Mouse (Mus musculus): Measurements from ENCODE around the gene L2hgdh. TPM values are rescaled to one million over a fixed set of nuclear protein-coding genes. Genes with fewer than 3 reads are reported as not detected.
"Not testable (repeated sequence)": the region's sequence is repeated elsewhere in the genome, so short reads cannot be mapped to it uniquely, and the experiment has no call there.

Gene L2hgdh
- total and polyA plus RNA-seq, 2 experiments from 2014 or later: 8.5 to 13.3 TPM

DNA sequence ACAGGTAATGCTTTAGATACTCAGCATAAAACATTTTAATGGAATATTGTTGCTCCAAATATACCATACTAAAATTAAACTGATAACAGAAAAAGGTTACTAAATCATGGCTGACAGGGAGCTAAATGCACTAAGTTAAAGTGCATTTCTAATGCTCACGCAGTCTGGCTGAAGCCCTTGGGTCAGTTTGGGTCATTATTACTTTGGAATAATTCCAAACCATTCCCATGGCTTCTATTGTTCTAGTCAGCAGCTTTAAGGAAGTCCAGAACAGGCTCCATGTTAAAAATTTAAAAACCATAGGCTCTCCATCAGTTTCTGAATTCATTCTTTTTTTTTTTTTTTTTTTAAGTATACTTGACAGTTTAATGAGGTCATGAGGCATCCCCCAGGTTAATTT, 50.5 kb downstream of the L2hgdh start:
- no peak overlapping the region for H3K9ac ChIP-seq
- ATAC-seq: no peak
- no peak for TF ChIP-seq CTCF (IDR thresholded peaks at IDR 0.05; ENCODE audit: low read depth)

DNA sequence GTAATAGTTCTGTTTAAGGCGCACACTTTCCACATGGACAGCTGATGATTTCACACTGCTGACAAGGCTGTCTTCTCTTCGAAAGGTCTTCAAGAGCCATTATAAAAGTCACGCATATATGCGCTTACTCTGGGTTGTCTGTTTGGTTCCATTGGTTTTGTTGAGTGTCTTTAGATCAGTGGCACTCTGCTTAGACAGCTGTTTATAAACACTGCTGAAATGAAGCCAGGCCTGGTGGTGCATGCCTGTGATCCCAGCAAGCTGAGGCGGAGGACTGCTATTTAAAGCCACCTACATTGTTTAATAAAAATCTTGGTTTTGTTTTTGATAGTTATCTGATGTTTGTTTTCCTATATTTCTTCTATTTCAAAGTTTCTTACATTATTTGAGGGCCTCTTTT, 58.0 kb downstream of the L2hgdh start:
- no peak overlapping the region for H3K4me2 ChIP-seq (ENCODE audit: low read depth)
- ATAC-seq (no peak), DNase-seq (no peak)
- H3K9me3 ChIP-seq (ENCODE audit: low read length): no peaks in the 10 kb centered on the region
- H3K4me1 ChIP-seq (ENCODE audit: insufficient read depth): no peaks in the 10 kb centered on the region
- no peaks in the 10 kb centered on the region for H3K36me3 ChIP-seq (ENCODE audit: insufficient read depth)
- no peak overlapping the region for H3K9ac ChIP-seq
- 97% methylated on average over 5 of the region's 5 CpGs for WGBS
- H3K27me3 ChIP-seq (ENCODE audit: insufficient read depth, low read length): no peaks in the 10 kb centered on the region
- no peak for TF ChIP-seq CTCF (IDR thresholded peaks at IDR 0.05; ENCODE audit: low read depth)
- H3K4me3 ChIP-seq (ENCODE audit: low read depth, low read length): no peak overlapping the region
- H3K27ac ChIP-seq (ENCODE audit: low read depth, low read length): no peak overlapping the region

More for the DNA sequence above, 50.5 kb downstream of the L2hgdh start:
- no peak overlapping the region for H3K27ac ChIP-seq (ENCODE audit: low read depth, low read length)
- H3K4me3 ChIP-seq (ENCODE audit: low read depth, low read length): no peak overlapping the region
- 61% methylated on average over 1 of the region's 1 CpGs for WGBS
- no peaks in the 10 kb centered on the region for H3K27me3 ChIP-seq (ENCODE audit: insufficient read depth, low read length)
- H3K36me3 ChIP-seq (ENCODE audit: insufficient read depth): no peaks in the 10 kb centered on the region
- H3K4me2 ChIP-seq (ENCODE audit: low read depth): no peak overlapping the region
- no peaks in the 10 kb centered on the region for H3K4me1 ChIP-seq (ENCODE audit: insufficient read depth)
- H3K9me3 ChIP-seq (ENCODE audit: low read length): no peaks in the 10 kb centered on the region
- DNase-seq: no peak

DNA sequence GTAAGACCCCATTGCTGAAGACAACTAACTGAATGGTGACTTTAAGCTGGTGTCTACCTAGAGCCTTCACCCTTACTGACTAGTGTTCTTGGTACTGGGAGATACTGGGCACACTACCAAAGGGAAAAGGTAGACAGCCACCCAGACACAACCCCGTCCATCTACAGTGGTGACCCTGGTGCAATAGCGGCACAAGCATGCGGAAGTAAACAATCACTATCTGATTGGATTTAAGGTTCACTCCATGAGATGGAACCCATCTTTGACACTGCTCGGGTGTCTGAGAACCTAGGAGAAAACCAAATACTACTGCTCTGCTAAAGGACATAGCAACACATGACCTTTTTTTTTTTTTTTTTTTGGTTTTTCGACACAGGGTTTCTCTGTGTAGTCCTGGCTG, 63.0 kb downstream of the L2hgdh start:
- TF ChIP-seq CTCF (IDR thresholded peaks at IDR 0.05; ENCODE audit: low read depth): no peak

DNA sequence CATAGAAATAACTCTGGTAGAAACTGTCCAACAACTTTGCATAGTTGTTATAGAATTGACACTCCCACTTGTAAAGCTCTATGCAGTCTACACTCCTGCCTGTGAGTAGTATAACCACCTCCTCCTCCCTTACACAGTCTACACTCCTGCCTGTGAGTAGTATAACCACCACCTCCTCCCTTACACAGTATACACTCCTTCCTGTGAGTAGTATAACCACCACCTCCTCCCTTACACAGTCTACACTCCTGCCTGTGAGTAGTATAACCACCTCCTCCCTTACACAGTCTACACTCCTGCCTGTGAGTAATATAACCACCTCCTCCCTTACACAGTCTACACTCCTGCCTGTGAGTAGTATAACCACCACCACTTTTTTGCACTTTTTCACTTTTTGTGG, 70.7 kb downstream of the L2hgdh start:
- H3K4me1 ChIP-seq (ENCODE audit: insufficient read depth); H3K27ac ChIP-seq (ENCODE audit: low read depth, low read length); H3K9me3 ChIP-seq (ENCODE audit: low read length); H3K4me3 ChIP-seq (ENCODE audit: low read depth, low read length); H3K27me3 ChIP-seq (ENCODE audit: insufficient read depth, low read length); H3K9ac ChIP-seq; H3K4me2 ChIP-seq (ENCODE audit: low read depth): not testable (repeated sequence)
- peak; percentile 66 for ATAC-seq
- peaks cover 19% of the 10 kb centered on the region for H3K36me3 ChIP-seq (ENCODE audit: insufficient read depth)
- DNase-seq: peak; percentile 2

More for the DNA sequence above, 63.0 kb downstream of the L2hgdh start:
- 96% methylated on average over 5 of the region's 5 CpGs for WGBS
- H3K9me3 ChIP-seq (ENCODE audit: low read length): no peaks in the 10 kb centered on the region
- no peaks in the 10 kb centered on the region for H3K36me3 ChIP-seq (ENCODE audit: insufficient read depth)
- H3K27ac ChIP-seq (ENCODE audit: low read depth, low read length): no peak overlapping the region
- no peak overlapping the region for H3K4me2 ChIP-seq (ENCODE audit: low read depth)
- H3K4me3 ChIP-seq (ENCODE audit: low read depth, low read length): no peak overlapping the region
- no peaks in the 10 kb centered on the region for H3K4me1 ChIP-seq (ENCODE audit: insufficient read depth)
- ATAC-seq (no peak), DNase-seq (no peak)
- no peaks in the 10 kb centered on the region for H3K27me3 ChIP-seq (ENCODE audit: insufficient read depth, low read length)
- no peak overlapping the region for H3K9ac ChIP-seq

DNA sequence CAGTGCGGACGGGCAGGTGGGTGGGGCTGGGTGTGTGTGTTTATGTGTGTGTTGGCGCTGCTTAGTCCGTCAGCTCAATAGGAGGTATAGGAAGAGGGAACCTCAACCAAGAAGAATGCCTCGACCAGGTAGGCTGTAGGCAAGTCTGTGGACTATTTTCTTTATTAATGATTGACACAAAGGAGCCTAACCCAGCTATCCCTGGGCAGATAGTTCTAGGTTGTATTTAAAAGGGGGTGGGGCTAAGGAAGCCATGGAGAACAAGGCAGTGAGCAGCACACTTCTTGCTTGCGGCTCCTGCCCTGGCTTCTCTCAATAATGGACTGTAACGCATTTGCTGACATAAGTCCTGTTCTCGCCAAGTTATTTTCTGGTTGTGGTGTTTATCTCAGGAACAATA, 75.2 kb downstream of the L2hgdh start:
- no peak for ATAC-seq
- H3K9ac ChIP-seq: no peak overlapping the region
- WGBS: 85% methylated on average over 8 of the region's 8 CpGs

DNA sequence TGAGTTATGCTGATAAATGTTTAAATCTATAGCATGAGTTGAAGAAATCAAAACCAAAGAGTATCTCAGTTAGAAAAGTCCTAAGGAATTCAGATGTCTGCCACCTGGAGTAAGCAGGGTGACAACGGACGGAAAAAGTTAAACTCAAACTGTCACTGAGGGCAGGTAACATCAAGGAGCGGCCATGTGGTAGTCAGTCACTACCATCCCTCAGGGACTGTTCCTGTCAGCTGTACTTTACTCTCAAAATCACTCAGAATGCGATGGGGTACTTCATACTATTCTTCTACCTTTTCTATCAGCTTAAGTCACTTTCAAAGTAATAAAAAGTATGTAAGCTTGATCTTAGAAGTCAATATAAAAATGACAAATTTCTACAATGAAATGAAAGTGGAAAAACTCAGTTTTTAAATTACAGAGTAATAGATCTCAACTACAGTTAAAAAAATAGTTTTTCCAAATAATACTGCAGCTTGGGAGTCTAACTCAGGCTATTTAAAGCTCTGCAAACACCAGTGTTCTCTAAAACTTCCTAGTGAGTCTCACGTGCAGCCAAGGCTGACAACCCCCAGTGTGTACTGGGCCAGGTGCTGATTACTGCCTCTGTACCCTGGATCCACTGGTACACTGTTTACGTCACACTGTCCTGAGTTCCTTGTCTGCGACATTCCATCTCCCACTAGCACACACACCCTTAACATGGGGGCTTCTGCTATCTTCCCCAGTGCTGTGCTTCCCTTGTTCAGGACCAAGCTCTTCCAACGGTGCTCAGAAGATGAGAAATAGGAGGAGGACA, 78.7 kb downstream of the L2hgdh start:
- Histone ChIP-seq H3K36me3 (ENCODE audit: insufficient read depth) (peaks cover 16% of the 10 kb centered on the region), H3K9me3 (ENCODE audit: low read length) (no peaks in the 10 kb centered on the region), H3K9ac (no peak overlapping the region), H3K27me3 (ENCODE audit: insufficient read depth, low read length) (no peaks in the 10 kb centered on the region), H3K4me1 (ENCODE audit: insufficient read depth) (no peaks in the 10 kb centered on the region), H3K27ac (ENCODE audit: low read depth, low read length) (no peak overlapping the region), H3K4me3 (ENCODE audit: low read depth, low read length) (no peak overlapping the region), H3K4me2 (ENCODE audit: low read depth) (no peak overlapping the region)
- no peak for TF ChIP-seq CTCF (IDR thresholded peaks at IDR 0.05; ENCODE audit: low read depth)
- ATAC-seq (no peak), DNase-seq (no peak)
- WGBS: 89% methylated on average over 8 of the region's 8 CpGs

More for the DNA sequence above, 75.2 kb downstream of the L2hgdh start:
- no peak overlapping the region for H3K4me2 ChIP-seq (ENCODE audit: low read depth)
- peaks cover 35% of the 10 kb centered on the region for H3K36me3 ChIP-seq (ENCODE audit: insufficient read depth)
- H3K4me1 ChIP-seq (ENCODE audit: insufficient read depth): no peaks in the 10 kb centered on the region
- DNase-seq: no peak
- H3K4me3 ChIP-seq (ENCODE audit: low read depth, low read length): no peak overlapping the region
- H3K27me3 ChIP-seq (ENCODE audit: insufficient read depth, low read length): no peaks in the 10 kb centered on the region
- H3K9me3 ChIP-seq (ENCODE audit: low read length): peaks cover 5% of the 10 kb centered on the region; the same call in 1 of the 2 replicates
- TF ChIP-seq CTCF (IDR thresholded peaks at IDR 0.05; ENCODE audit: low read depth): no peak
- no peak overlapping the region for H3K27ac ChIP-seq (ENCODE audit: low read depth, low read length)

DNA sequence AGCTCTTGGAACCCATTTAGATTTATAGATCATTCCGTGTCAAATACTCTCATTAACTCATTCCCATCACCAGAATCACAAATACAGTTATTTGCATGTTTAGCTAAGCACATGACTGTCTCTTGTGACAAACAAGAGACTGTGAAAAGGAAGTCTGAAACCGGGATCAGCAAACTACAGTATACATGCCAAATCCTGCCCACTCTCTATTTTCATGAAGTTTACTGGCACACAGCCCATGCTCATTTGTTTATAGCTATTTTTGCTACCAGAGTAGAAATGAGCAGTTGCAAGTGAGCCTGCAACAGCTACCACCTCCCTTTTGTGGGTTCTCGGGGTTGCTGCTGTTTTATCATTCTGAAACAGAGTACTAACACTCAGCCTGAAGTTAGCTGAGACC, 79.8 kb downstream of the L2hgdh start:
- Histone ChIP-seq H3K36me3 (ENCODE audit: insufficient read depth) (peaks cover 19% of the 10 kb centered on the region), H3K4me3 (ENCODE audit: low read depth, low read length) (no peak overlapping the region), H3K9ac (no peak overlapping the region), H3K27me3 (ENCODE audit: insufficient read depth, low read length) (no peaks in the 10 kb centered on the region), H3K4me1 (ENCODE audit: insufficient read depth) (no peaks in the 10 kb centered on the region), H3K9me3 (ENCODE audit: low read length) (no peaks in the 10 kb centered on the region), H3K4me2 (ENCODE audit: low read depth) (no peak overlapping the region), H3K27ac (ENCODE audit: low read depth, low read length) (no peak overlapping the region)
- WGBS: 20% methylated on average over 3 of the region's 3 CpGs
- no peak for TF ChIP-seq CTCF (IDR thresholded peaks at IDR 0.05; ENCODE audit: low read depth)
- DNase-seq (peak; percentile 67), ATAC-seq (peak; percentile 45; the same call in 1 of the 2 replicates)

Data from forebrain, postnatal 0 days (tissue).